Mouse (Mus musculus) monocyte, adult 2 months (primary cell): ENCODE measurements around the gene Camta1.
A peak's percentile ranks its signal among the peaks of the same experiment; 100 is the strongest.

ENCODE experiments used
- DNase-seq, 2 experiments: peaks; one replicate each; pipeline ENCODE4 v3.0.0; 2022; ENCODE audit warnings: low spot score in 2 of 2, low read depth in 1 of 2

Camta1 gene

DNA sequence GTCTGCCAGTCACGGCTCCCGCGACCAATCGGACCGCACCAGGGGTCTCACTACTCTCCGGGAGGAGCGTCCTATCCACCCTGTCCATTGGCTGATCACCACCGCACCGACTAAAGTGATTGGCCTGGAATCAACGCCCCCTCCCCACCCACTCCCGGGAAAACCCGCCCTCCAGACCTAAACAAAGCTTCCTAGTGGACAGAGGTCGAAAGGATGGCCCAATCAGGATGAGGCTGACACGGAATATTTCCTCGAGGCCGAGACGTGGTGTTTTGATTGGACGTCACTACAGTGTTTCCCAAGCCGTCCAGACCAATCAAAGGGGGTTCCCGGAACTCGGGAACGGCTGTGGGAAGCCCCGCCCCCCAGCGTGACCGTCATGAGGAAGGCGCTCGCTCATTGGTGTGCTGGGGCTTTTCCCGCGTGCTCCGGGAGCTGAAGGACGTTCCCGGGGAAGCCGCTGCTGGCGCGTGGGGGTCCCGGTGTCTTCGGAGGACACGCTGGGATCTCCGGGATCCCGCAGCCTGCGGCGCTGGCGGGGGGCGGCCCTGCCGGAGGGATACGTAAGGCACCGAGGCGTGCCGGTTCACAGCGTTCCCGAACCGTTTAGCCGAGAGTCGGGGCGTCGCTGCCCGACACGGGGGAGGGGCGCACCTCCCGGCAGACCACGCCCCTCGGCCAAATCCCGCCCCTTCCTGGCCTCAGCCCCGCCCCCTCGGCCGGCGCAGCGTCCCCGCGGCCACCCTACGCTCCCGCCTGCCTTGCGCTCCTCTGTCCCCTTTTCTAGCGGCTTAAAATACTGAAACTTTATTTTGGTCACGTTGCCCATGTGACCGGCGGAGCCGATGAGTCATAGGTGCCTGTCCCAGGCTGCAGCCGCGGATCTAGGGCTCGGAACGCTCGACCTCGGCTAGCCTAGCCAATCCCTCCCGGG lies at the start of gene Camta1:
Camta1 (minus strand) TSS at position 71 of the 934 bp plus-strand sequence.
- DNase-seq: peak; percentile 98 to 99

DNA sequence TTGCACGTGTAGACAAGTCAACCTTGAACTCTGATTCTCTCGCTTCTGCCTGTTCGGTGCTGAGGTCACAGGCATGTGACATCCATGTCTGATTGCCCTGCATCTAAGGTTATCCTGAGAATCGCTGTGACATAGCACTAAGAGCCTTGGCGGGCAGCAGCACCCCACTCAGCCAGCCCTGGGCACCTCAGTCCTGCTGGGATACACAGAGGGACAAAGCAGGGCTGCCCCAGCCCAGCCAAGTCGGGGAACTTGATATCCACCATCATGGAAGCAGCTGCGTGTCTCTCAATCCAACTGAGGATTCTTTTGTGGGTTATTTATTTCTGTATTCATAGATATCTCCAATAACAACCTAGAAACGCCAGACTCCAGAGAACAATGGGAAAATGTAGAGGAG lies 47.1 kb upstream of the Camta1 start:
- no peak for DNase-seq

DNA sequence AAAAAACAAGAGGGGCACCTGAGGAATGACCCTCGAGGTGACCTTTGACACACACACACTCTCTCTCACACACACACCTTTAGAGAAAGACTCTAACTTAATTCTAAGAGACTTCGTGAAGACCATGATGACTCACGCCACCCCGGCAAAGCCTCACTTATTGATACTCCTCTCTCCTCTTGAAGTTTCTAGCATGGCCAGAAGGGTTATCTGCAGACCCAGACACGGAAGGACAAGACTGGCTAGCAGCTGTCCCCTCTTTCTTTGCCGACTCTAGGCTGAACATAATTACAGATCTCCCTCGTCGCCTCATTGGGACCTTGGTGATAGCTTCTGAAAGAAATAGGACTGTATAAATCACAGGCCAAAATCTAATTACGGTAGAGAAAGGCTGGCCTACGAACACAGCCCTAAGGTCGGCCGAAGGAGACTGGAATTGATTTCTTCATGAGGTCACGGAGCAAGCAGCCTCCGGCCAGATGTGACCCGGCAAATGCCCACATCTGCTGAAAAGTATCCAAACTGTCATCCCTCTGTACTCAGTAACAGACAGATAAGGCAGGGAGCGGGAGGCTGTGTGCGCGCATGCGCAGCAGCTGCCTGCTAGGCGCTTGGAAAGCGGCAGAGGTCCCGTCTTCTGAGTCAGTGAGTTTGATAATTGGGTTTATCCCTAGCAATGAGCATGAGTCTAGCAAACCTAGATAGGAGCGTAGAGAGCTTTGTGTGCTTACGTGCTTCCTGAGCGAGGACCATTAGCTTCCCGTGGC lies 46.1 kb upstream of the Camta1 start:
- no peak for DNase-seq

GRCm38 (mm10) chr4:151905621-151906020 lies 43.9 kb upstream of the Camta1 start:
- no peak for DNase-seq

DNA sequence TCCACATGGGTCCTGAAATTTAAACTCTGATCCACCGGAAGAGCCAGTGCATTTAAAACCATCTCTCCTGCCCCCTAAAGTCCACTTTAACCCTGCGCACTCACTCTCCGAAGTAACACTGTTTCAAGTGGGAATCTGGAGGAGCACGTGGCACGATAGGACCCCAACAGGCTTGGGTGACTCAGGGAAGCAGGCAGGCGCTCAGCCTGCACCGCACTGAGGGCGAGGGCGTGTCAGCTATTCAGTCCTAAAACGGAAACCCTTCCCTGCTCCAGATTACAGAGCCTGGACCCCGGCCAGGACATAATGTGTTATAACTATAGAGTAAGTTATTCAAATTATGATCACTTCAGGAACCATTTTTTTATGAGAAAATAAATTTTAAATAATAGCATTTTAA lies 42.4 kb upstream of the Camta1 start:
- no peak for DNase-seq

DNA sequence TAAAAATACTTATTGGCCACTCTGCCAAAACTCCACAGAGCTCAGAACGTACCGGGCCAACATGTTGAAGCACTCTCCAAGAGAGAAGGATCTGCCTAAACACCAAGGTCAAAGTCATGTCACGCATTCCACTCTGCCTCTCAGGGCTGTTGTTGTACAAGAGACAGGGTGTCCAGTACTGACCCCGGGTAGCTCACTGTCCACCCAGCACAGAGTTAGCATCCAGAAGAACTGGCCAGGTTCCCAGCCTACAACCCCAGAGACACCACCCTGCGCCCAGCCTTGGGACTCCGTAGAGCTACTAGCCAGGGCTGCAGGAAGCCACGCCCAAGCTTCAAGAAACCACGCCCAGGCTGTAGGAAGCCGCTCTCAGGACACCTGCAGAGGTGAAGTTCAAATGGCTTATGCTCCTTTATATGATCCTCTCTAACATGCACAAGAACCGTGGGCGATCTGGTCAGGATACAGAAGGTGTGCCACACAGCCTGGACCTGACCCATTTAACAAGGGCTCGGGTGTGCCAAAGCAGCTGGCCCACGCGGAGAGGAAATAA lies 41.1 kb upstream of the Camta1 start:
- DNase-seq: no peak

DNA sequence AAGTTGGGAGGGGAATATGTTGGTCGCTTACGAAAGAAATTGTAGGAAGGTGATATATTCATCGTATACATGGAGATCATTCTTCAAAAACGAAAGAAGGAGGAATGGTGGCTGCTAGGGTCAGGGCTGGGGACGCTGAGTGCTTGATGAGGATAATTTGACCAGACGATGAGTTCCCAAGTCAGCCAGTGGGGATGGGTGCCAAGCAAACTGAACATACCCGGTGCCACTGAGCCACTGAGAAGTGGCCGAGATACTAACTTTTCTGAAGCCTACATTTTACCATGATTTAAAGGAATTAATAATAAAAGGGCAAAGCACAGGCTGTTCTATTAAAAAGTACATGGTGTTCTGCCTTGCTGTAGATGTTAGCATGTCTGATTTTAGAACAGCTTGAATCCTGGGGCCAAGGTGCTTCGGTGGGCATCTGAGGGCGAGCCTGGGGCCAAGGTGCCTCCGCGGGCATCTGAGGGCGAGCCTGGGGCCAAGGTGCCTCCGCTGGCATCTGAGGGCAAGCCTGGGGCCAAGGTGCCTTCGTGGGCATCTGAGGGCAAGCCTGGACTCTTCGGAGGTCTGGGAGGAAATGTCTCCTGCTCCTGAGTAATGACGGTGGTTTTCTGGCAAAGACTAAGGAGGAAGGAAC lies 40.5 kb upstream of the Camta1 start:
- DNase-seq: no peak

DNA sequence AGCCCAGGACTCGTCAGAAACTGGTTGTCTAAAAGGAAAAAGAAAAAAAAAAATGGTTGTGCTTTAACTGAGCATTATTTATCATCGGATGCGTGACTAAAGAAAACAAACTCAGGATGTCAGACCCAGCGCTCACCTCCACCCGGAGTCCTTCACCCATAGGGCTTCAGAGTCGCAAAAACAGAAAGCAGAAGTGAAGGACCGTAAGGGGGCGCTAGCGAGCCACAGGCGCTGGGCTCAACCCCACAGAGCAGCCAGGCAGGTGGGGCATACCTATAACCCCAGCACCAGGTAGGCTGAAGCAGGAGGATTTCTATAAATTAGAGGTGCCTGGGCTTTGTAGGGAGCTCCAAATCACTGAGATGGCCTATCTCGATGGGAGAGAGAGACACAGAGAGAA lies 39.7 kb upstream of the Camta1 start:
- no peak for DNase-seq

DNA sequence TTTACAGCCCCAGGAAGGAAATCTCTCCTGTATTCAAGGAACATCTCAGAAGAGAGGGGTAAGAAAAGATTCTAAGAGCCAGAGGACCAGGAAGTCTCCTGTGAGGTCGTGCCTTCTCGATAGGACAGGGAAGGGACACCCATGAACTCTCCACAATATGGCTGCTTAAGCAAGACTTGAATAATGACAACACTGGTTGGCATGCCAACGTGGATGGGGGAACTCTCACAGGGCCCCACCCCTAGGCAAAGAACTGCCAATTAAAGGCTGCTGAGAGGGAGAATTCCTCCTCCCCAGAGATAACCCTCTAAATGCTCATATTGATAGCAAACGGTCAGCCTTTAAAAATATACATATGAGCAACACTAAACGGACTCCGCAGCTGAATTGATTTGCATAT lies 39.1 kb upstream of the Camta1 start:
- no peak for DNase-seq

GRCm38 (mm10) chr4:151899707-151900384 lies 38.2 kb upstream of the Camta1 start:
- DNase-seq: no peak

GRCm38 (mm10) chr4:151898600-151899245 lies 37.0 kb upstream of the Camta1 start:
- no peak for DNase-seq

- no peak for DNase-seq
Observed at GRCm38 (mm10) chr4:151897069-151897617, 35.5 kb upstream of the Camta1 start.

DNA sequence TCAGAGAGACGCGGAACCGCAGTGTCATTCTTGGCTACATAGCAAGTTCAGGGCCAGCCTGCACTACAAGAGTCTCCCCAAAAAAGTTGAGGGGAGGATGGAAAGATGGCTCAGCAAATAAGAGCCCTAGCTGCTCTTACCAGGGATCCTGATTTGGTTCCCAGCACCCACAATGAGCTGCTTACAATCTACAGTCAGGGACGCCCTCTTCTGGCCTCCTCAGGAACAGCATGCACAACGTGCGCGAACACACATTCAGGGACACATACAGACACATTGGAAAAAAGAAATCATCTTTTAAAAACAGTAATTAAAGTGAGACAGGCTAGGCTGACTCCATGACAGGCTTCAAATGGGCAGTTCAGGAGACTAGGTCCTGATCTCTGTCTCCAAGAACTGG lies 33.9 kb upstream of the Camta1 start:
- DNase-seq: no peak

GRCm38 (mm10) chr4:151894926-151895325 lies 33.2 kb upstream of the Camta1 start:
- DNase-seq: no peak

- no peak for DNase-seq
Observed at GRCm38 (mm10) chr4:151893241-151893640, 31.6 kb upstream of the Camta1 start.

DNA sequence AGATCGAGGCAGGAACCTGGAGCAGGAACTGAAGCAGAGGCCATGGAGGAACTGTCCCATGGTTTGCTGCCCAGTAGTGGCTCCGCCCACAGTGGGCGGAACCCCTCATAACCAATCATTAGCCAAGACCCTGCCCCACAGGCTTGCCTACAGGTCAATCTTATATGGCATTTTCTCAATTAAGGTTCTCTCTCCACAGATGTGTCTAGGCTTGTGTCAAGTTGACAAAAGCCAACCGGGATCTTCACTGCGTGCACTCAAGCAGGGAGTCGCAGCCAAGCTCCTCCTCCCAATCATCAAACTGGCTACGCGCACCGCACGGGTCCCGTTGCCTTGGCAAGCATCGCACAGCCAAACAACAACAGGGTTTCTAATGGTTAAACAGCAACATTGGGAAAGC lies 19.9 kb upstream of the Camta1 start:
- no peak for DNase-seq

DNA sequence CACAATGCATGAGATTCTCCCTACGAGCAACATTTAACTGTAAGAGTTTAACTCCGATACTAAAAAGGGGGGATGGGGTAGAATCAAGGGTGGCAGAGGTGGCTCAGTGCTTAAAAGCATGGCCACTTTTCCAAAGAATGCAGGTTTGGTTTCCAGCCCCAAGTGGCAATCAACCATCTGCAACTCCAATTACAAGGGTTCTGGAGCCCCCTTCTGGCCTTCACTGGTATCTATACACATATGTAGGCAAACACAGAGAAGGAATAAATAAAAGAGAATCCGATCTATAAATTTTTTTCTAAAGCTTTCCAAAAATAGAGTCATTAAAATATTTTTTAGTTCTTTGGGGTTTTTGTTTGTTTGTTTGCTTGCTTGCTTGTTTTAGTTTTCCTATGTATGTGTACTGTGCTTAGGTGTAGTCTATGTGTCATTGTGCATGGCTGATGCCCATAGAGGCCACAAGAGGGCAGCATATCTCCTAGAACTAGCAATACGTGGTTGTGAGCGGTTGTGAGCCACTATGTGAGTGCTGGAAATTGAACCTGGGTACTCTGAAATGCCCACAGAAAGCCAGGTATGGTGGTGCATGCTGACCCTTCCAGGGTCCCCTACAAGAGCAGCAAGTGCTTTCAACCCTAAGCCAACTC lies 18.5 kb upstream of the Camta1 start:
- no peak for DNase-seq

- DNase-seq: no peak
Observed at GRCm38 (mm10) chr4:151876400-151876799, 14.7 kb upstream of the Camta1 start.

DNA sequence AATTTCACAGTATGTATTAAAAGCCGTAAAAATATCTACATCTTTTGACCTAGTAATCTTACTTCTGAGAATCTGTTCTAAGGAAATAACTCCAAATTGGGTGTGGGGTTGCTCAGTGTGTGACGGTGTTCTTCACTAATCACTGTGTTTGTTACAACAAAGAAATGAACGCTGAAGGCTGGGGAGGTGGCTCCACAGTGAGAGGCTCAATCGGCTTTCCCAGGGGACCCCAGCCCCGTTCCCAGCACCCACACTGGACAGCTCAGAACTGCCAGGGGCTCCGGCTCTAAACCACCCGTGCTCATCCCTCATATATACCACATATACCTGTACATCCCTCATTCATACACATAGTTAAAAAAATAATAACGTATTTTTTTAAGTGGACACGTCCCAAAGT lies 1.8 kb upstream of the Camta1 start:
- no peak for DNase-seq

- no peak for DNase-seq
Observed at GRCm38 (mm10) chr4:151861471-151861805, 238 bp downstream of the Camta1 start.
